Mouse (Mus musculus) kidney, adult 2 months (tissue): ENCODE results near the gene Atg10. TPM values are rescaled to one million over a fixed set of nuclear protein-coding genes. Genes with fewer than 3 reads are reported as not detected.

ENCODE experiments used
- DNase-seq: peaks from one replicate; pipeline ENCODE4 v3.0.0; 2021
- H3K27ac ChIP-seq: fragments of 200-500 bp; 2 replicates; pipeline ENCODE4 v1.5.1; 2012; ENCODE audit warnings: low read depth, low read length, control low read depth, inconsistent platforms; ENCODE audit not compliant: insufficient read depth
- H3K27me3 ChIP-seq: fragments of 200-500 bp; replicated peaks from 2 replicates; pipeline ENCODE4 v1.6.1; 2012; ENCODE audit warnings: mild to moderate bottlenecking, moderate library complexity, low read length, inconsistent platforms; ENCODE audit not compliant: control insufficient read depth, insufficient read depth
- H3K36me3 ChIP-seq: fragments of 200-500 bp; 2 replicates; pipeline ENCODE4 v1.6.1; 2012; ENCODE audit warnings: mild to moderate bottlenecking, moderate library complexity, low read length, inconsistent platforms; ENCODE audit not compliant: control insufficient read depth, insufficient read depth
- H3K4me1 ChIP-seq: fragments of 200-500 bp; 2 replicates; pipeline ENCODE4 v1.6.1; 2011; ENCODE audit warnings: low read length; ENCODE audit not compliant: control insufficient read depth, insufficient read depth
- H3K4me3 ChIP-seq: fragments of 200-500 bp; 2 replicates; pipeline ENCODE4 v1.5.1; 2011; ENCODE audit warnings: mild to moderate bottlenecking, low read depth, low read length, control low read depth; ENCODE audit not compliant: insufficient read depth
- CTCF ChIP-seq: fragments of 200-500 bp; conservative IDR thresholded peaks from 2 replicates; pipeline ENCODE4 v1.5.1; 2011; ENCODE audit warnings: low read depth, mild to moderate bottlenecking, control low read depth, low read length, moderate library complexity, mixed read lengths; ENCODE audit not compliant: insufficient read depth, insufficient read length
- POLR2A ChIP-seq: fragments of 200-500 bp; IDR thresholded peaks from one replicate; pipeline ENCODE4 v1.6.1; 2011; ENCODE audit warnings: low read depth, low read length, control low read depth
- WGBS: fragments of 180-500 bp; shearing (Covaris S2); methylation state at CpG from one replicate; pipeline ENCODE4 v1.1.7; 2018; 5-methylcytosine and 5-hydroxymethylcytosine counted together
- polyA plus RNA-seq: library from polyadenylated mRNA; depleted of rRNA; stranded (reverse); fragments of >200 nt; gene quantifications from 2 replicates; pipeline ENCODE4 v1.2.3, GENCODE M21; 2012

Atg10 gene
- polyA plus RNA-seq, 1 experiment = 7.8 TPM

DNA sequence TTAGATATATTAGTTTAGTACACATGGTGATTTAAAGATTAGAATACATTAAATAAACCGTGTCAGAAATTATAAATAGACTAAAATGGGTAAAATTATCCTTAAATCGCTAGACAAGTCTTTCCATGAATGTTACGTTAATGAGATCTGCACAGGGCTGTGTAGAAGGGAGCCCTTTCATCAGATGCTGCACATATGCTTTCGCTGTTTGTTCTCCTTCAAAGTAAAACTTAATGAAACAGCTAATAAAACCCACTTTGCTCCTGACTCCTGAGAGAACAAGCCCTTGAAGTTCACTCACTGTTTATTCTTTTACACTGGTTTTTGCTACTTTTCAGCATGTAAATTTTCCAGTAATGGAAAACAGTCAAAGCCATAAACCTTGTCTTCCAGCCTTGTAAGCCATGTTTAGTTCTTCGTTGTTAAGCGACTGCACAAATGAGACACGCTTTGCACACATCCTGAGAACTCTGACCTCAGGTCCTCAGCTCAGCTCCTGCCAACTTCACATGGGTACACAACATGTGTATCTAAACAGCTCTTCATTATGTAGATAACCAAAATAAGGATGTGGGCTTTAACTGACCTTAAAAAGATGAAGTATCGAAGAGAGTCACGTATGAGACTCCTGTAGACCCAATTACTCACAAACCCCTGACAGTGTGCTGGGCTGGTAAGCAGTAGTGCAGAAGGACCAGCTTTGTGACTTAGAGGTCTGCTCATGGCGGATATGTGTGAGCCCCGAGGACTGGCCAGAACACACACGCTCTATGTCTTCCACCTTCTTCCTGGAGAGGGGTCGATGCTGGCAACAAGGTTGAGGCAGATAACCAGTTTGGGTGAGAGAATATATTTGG, 36.2 kb downstream of the Atg10 start:
- Histone ChIP-seq H3K27ac (no peak overlapping the region), H3K4me3 (no peak overlapping the region), H3K36me3 (no peaks in the 10 kb centered on the region), H3K27me3 (no peaks in the 10 kb centered on the region), H3K4me1 (no peaks in the 10 kb centered on the region)
- no peak for DNase-seq
- no peak for TF ChIP-seq CTCF
- no peak for TF ChIP-seq POLR2A
- WGBS = 86% methylated on average over 13 of the region's 13 CpGs

GRCm38 (mm10) chr13:91185248-91185867, 38.4 kb downstream of the Atg10 start:
- H3K27me3 ChIP-seq = no peaks in the 10 kb centered on the region
- no peak overlapping the region for H3K27ac ChIP-seq
- WGBS = 91% methylated on average over 3 of the region's 3 CpGs
- H3K4me3 ChIP-seq = no peak overlapping the region
- no peaks in the 10 kb centered on the region for H3K36me3 ChIP-seq
- TF ChIP-seq CTCF (no peak), POLR2A (no peak)
- H3K4me1 ChIP-seq = no peaks in the 10 kb centered on the region
- DNase-seq = no peak

DNA sequence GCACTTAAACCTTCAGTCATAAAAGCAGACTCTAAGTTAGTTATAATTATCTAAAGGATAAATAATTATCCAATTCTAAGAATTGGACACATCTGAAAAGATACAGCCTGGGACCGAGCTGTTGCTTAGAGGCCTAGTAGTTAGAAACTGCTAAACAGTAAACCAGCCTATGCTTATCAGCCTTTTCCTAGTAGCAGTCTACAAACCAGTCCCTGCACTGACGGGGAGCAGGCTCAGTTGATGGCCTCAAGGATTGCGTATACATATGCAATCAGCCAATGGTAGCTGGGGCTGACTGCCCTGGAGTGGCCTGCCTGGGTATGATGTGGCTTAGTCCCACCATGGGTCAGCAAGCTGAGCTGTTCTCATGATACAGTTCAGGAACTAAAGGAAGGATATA, 39.5 kb downstream of the Atg10 start:
- Histone ChIP-seq H3K27ac (no peak overlapping the region), H3K4me1 (no peaks in the 10 kb centered on the region), H3K4me3 (no peak overlapping the region), H3K27me3 (no peaks in the 10 kb centered on the region), H3K36me3 (no peaks in the 10 kb centered on the region)
- no peak for TF ChIP-seq CTCF
- TF ChIP-seq POLR2A = no peak
- no peak for DNase-seq
- 63% methylated on average over 3 of the region's 3 CpGs for WGBS

GRCm38 (mm10) chr13:91180364-91180763, 43.4 kb downstream of the Atg10 start:
- no peak overlapping the region for H3K27ac ChIP-seq
- H3K4me1 ChIP-seq = no peaks in the 10 kb centered on the region
- no peak for TF ChIP-seq POLR2A
- no peak for TF ChIP-seq CTCF
- H3K27me3 ChIP-seq = no peaks in the 10 kb centered on the region
- no peak for DNase-seq
- H3K4me3 ChIP-seq = no peak overlapping the region
- no peaks in the 10 kb centered on the region for H3K36me3 ChIP-seq
- 95% methylated on average over 8 of the region's 8 CpGs for WGBS

DNA sequence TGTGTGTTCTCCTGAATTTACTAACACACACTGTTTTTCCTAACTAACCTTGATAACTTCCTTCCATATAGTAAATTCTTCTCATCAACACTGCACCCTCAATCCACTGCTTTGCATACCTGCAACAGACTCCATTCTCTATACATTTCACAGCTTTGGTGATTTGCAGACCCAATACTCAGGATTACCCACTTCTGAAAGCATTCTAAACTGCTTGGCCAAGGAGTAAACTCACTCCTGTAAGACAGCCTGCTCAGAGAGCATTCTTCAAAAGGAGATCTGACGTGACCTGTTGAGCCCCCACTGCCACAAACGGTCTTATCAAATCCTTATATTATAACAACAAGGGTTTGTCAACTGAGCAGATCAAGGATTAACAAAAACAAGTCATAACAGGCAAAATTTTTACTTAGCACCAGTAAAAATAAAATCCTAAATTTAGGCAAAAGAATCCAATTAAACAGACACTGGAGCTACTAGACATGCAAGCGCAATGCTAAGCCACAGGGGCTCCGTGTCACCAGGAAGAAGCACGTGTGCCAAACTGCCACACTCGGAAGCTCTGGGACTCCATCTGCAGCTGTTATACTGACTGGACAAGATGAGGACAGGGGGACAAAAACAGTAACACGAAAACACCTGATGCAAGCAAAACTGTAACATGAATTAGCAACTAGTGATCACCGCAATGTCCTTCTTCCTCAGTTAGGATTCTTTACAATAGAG, 44.4 kb downstream of the Atg10 start:
- H3K36me3 ChIP-seq = no peaks in the 10 kb centered on the region
- DNase-seq = no peak
- no peak for TF ChIP-seq CTCF

GRCm38 (mm10) chr13:91178428-91179160, 45.2 kb downstream of the Atg10 start:
- no peaks in the 10 kb centered on the region for H3K4me1 ChIP-seq
- H3K36me3 ChIP-seq = no peaks in the 10 kb centered on the region
- H3K27ac ChIP-seq = no peak overlapping the region
- H3K4me3 ChIP-seq = no peak overlapping the region
- TF ChIP-seq POLR2A (no peak), CTCF (no peak)
- 67% methylated on average over 9 of the region's 9 CpGs for WGBS
- peak; percentile 8 for DNase-seq
- H3K27me3 ChIP-seq = no peaks in the 10 kb centered on the region

More for the DNA sequence above, 44.4 kb downstream of the Atg10 start:
- 75% methylated on average over 8 of the region's 8 CpGs for WGBS
- Histone ChIP-seq H3K27me3 (no peaks in the 10 kb centered on the region), H3K27ac (no peak overlapping the region), H3K4me3 (no peak overlapping the region), H3K4me1 (no peaks in the 10 kb centered on the region)

- Histone ChIP-seq H3K36me3 (no peaks in the 10 kb centered on the region), H3K4me3 (no peak overlapping the region), H3K27ac (no peak overlapping the region), H3K27me3 (no peaks in the 10 kb centered on the region), H3K4me1 (no peaks in the 10 kb centered on the region)
- no peak for DNase-seq
- WGBS = 90% methylated on average over 3 of the region's 3 CpGs
- no peak for TF ChIP-seq POLR2A
- TF ChIP-seq CTCF = no peak
These were observed 48.4 kb downstream of the Atg10 start for GRCm38 (mm10) chr13:91175347-91175746.
